Mouse (Mus musculus) forebrain, embryonic 11.5 days (tissue): ENCODE results near the gene Hnrnpu. TPM values are rescaled to one million over a fixed set of nuclear protein-coding genes. Genes with fewer than 3 reads are reported as not detected.

Experiments
- ATAC-seq: fragments of 200-750 bp; cut with Nextera tagmentation; replicated peaks from 2 replicates; pipeline ENCODE4 v1.8.0; 2017; ENCODE audit warnings: moderate TSS enrichment; ENCODE audit not compliant: low FRiP score
- DNase-seq: peaks from one replicate; pipeline ENCODE4 v3.0.0-alpha.2; 2017; ENCODE audit warnings: low spot score
- H3K27ac ChIP-seq: fragments of 300-500 bp; sonication (generic); 2 replicates; pipeline ENCODE4 v1.5.1; 2014; ENCODE audit warnings: low read depth, low read length
- H3K27me3 ChIP-seq: fragments of 300-500 bp; sonication (generic); 2 replicates; pipeline ENCODE4 v1.6.1; 2014; ENCODE audit warnings: mild to moderate bottlenecking, low read length, mixed read lengths; ENCODE audit not compliant: control insufficient read depth, insufficient read depth
- H3K36me3 ChIP-seq: fragments of 300-500 bp; sonication (generic); 2 replicates; pipeline ENCODE4 v1.6.1; 2014; ENCODE audit warnings: mild to moderate bottlenecking, low read length, moderate library complexity, mixed read lengths; ENCODE audit not compliant: control insufficient read depth, insufficient read depth
- H3K4me1 ChIP-seq: fragments of 300-500 bp; sonication (generic); replicated peaks from 2 replicates; pipeline ENCODE4 v1.6.1; 2014; ENCODE audit warnings: low read length, mixed read lengths; ENCODE audit not compliant: control insufficient read depth, insufficient read depth
- H3K4me2 ChIP-seq: fragments of 300-500 bp; sonication (generic); 2 replicates; pipeline ENCODE4 v1.6.1; 2014; ENCODE audit warnings: low read depth, mild to moderate bottlenecking, low read length, moderate library complexity, mixed read lengths; ENCODE audit not compliant: severe bottlenecking
- H3K4me3 ChIP-seq: fragments of 300-500 bp; sonication (generic); 2 replicates; pipeline ENCODE4 v1.5.1; 2014; ENCODE audit warnings: low read depth, low read length
- H3K9ac ChIP-seq: fragments of 300-500 bp; sonication (generic); 2 replicates; pipeline ENCODE4 v1.6.1; 2014; ENCODE audit warnings: low read length
- H3K9me3 ChIP-seq: fragments of 300-500 bp; sonication (generic); 2 replicates; pipeline ENCODE4 v1.6.1; 2016; ENCODE audit warnings: low read length, mixed read lengths; ENCODE audit not compliant: control insufficient read depth
- WGBS: fragments of 180-500 bp; shearing (Covaris S2); extraction: QIAGEN DNeasy Blood & Tissue Kit; methylation state at CpG from one replicate; pipeline ENCODE4 v1.1.7; 2014; 5-methylcytosine and 5-hydroxymethylcytosine counted together
- polyA plus RNA-seq: library from polyadenylated mRNA; unstranded; fragments of >200 nt; fragmentation: Nextera tagmentation; extraction: Ambion mirVana; gene quantifications from 2 replicates; pipeline ENCODE4 v1.2.1, GENCODE M21; 2014

The Hnrnpu gene
- polyA plus RNA-seq, 1 experiment from 2014 or later, result 1,010 TPM

DNA sequence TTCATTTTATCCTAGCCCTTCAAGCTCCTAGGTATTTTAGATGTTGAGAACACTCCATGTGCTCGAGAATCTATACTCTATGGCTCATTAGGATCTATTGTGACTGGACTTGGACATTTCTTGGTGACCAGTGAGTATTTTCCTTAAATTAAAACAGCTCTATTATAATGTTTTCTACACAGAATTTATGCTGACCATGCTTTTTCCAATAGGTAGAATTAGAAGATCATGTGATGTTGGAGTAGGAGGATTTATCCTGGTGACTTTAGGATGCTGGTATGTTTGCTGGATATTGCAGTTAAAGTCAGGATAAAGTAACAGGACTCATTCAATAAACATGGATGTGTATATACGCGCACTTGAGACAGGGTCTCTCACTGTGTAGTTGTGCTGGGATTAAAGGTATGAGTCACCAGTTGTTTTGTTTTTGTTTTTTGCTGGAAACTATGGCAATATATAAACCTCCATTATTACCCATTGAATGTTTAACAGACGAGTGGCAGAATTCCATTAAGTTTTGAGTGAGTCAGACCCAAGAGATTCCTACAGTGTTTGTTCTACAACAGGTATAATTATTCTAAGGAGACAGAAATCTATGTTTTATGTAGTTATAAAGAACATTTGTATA, 15.8 kb downstream of the Hnrnpu start:
- no peak overlapping the region for H3K9ac ChIP-seq

DNA sequence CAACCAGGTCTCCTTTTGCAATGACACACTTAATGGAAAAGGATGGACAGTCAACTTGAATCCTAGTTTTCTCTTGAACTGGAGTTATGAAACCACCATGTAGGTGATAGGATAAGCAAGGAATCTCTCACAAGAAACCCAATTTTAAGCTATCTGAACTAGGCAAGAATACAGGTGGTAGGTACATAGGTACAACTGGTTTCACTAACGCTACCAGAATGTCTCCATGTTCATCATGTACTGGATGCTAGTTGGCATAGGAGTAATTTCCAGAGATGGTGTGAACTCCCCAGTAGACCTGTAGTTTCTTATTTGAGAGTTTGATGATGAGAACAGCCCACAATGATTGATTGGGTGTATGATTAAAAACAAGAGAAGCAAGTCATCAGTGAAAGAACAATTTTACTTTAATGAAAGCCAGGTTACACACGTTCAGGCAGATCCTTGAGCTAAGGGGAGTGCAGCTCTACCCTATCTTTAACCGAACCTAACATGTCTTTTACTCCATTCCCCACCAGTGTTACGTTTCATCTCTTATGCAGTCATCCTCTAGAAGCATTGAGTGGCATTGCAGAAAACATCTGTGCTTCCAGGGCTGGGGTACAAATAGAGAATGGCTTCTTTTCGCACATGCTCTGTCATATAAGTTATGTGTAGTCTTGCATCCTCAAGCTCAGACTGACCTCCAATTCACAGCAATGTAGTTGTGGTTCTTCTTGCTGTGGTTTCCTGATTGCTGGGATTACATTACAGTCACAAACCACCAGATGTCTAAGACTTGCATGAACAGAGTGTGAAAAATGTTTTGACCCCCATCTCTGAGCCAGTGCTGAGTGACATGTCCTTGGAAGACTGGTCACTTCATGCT, 16.6 kb downstream of the Hnrnpu start:
- peaks cover 8% of the 10 kb centered on the region; the same call in 1 of the 2 replicates for H3K36me3 ChIP-seq
- 53% methylated on average over 5 of the region's 5 CpGs for WGBS
- H3K4me3 ChIP-seq, result peak overlapping the region; percentile 59; the same call in 1 of the 2 replicates
- H3K27ac ChIP-seq, result peak overlapping the region; percentile 37
- H3K9me3 ChIP-seq, result no peaks in the 10 kb centered on the region
- no peaks in the 10 kb centered on the region for H3K27me3 ChIP-seq
- peak overlapping the region; percentile 98 for H3K9ac ChIP-seq
- no peak for ATAC-seq
- peak overlapping the region; percentile 66 for H3K4me2 ChIP-seq
- DNase-seq, result no peak
- peaks cover 13% of the 10 kb centered on the region for H3K4me1 ChIP-seq

More for the DNA sequence above, 15.8 kb downstream of the Hnrnpu start:
- Histone ChIP-seq H3K4me2 (no peak overlapping the region; the same call in 1 of the 2 replicates), H3K27ac (no peak overlapping the region), H3K36me3 (peaks cover 8% of the 10 kb centered on the region; the same call in 1 of the 2 replicates), H3K4me1 (peaks cover 13% of the 10 kb centered on the region), H3K27me3 (no peaks in the 10 kb centered on the region), H3K9me3 (no peaks in the 10 kb centered on the region), H3K4me3 (no peak overlapping the region)
- WGBS, result 77% methylated on average over 4 of the region's 4 CpGs
- ATAC-seq (no peak), DNase-seq (no peak)

DNA sequence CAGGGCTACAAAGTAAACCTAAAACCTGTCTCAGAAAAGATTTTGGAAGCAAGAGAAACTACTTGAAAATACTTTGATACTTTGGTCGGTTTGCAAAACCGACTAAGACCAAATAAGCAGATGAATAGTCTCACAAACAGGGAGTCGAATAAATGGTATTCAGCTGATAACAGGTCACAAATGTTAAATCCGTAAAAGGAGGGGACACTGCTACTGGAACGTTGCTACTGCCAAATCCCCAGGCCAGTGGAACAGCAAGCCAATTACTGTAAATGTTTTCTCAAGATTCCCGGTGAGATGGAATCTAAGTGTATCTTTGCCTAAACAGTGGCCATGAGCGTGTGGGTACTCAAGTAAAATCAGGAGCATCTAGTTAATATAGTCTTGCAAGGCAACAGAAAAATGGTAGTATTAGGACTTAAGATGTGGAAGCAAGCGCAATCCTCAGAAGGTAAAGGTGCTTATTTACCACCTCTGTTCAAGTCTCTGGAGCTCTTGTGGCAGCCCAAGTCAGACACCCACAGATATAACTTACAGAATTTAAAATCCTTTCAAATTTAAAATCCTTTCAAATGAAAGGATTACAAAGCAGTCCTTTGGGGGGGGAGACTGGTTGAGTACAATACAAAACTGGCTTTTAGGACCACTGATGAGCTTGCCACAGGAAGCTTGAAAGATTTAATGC, 17.4 kb downstream of the Hnrnpu start:
- Histone ChIP-seq H3K4me2 (peak overlapping the region; percentile 66), H3K27ac (peak overlapping the region; percentile 99), H3K9me3 (no peaks in the 10 kb centered on the region), H3K4me3 (peak overlapping the region; percentile 59), H3K9ac (peak overlapping the region; percentile 98), H3K27me3 (no peaks in the 10 kb centered on the region), H3K36me3 (peaks cover 8% of the 10 kb centered on the region; the same call in 1 of the 2 replicates), H3K4me1 (peaks cover 13% of the 10 kb centered on the region)
- WGBS, result 28% methylated on average over 8 of the region's 8 CpGs
- no peak for DNase-seq
- ATAC-seq, result no peak

DNA sequence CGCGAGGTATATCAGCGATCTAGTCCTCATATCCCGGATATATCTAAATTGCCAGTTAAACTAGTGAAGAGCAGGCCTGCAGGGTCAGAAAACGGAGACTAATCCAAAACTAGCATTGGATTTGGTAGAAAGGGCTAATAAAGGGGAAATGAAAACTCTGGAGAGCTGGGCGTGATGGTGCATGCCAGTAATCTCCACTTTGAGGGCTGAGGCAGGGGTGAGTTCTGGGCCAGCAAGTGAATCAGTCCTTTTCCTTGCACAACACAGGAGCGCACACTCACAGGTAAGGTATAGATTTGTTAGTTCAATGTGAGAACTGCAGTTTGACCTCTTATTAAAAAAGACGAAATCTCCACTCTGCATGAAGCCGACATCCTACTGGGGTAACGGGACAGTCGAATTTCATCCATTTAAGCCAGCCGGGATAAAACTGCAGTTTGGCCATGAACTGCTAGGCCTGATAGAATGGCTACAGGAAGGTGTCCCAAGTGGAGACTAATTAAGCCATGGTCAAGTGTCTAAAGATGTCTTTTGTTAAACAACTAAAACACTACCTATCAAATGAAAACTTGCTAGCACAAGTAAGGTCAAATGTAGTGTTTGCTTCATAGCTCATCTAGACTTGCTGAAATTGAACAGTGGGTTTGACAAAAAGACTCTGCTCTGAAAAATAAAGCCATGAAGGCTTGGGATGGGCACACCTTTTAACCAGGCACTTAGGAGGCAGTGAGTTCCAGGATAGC, 18.1 kb downstream of the Hnrnpu start:
- H3K9ac ChIP-seq, result peak overlapping the region; percentile 98
- DNase-seq (no peak), ATAC-seq (peak; percentile 42)
- H3K4me2 ChIP-seq, result peak overlapping the region; percentile 66
- H3K36me3 ChIP-seq, result peaks cover 8% of the 10 kb centered on the region; the same call in 1 of the 2 replicates
- under 1% methylated on average over 12 of the region's 12 CpGs for WGBS
- no peaks in the 10 kb centered on the region for H3K9me3 ChIP-seq
- H3K4me3 ChIP-seq, result peak overlapping the region; percentile 59
- H3K27me3 ChIP-seq, result no peaks in the 10 kb centered on the region
- H3K27ac ChIP-seq, result peak overlapping the region; percentile 99
- H3K4me1 ChIP-seq, result peaks cover 13% of the 10 kb centered on the region

DNA sequence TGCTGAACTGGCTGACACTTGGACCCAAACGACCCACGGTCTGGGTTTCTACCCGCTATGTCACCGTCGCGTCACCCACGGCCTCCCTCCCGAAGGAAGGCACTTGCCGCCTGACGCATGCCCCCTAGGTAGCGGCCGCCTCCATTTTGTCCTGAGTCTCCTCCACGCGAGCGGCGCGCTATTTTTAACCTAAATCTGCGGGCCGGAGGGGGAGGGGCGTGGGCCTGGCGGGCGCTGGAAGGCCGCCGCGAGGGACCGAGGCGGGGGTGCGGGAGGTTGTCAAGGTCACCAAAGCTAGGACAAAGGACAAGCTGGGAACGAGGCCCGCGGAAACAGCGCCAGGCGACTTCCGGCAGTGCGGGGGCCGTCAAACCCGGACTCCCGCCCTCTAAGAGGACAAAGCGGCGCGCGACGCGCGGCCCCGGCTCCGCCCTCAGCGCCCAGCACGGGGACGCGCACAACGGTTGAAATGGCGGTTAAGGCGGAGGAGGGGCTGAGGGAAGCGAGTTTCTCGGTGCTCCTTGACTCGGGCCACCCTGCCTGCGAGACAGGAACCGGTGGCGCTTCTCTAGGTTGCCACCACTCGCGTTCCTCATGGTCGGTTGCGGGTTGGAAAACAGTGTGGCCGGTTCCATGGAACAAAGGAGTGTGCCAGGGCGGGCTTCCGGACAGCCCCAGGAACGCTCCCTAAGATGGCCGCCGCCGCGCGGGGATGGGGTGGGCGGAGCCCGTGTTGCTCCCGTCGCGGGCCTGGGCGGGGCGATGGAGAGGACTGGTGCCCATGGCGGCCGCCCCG, 19.0 kb downstream of the Hnrnpu start, which contains the start of gene Cox20:
Cox20 (plus strand) TSS at position 742 of the 796 bp plus-strand sequence.
- peak within 1 kb of the TSS; percentile 98 for H3K9ac ChIP-seq
- under 1% methylated on average over 80 of the region's 83 CpGs for WGBS
- ATAC-seq, result peak; percentile 95

DNA sequence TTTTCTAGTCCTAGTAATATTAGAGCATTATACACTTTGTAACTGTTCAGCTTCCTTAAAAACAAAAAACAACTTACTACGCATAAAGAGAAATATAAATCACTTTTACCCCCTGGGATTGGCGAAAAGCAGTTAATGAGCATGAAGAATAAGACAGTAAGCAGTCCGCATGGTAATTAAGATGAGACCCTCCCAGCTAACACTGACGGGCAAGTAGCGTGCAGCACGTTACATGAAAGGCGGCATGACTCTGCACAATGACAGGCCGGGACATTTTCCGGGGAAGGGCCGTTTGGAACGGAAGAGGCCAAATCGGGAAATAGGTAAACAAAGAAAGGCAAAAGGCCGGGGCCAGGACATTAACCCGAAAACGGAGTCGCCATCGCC, 19.6 kb downstream of the Hnrnpu start:
- whole genome bisulfite sequencing, result under 1% methylated on average over 17 of the region's 17 CpGs
- no peak for DNase-seq
- H3K27ac ChIP-seq, result peak overlapping the region; percentile 99
- peaks cover 13% of the 10 kb centered on the region for H3K4me1 ChIP-seq
- H3K9me3 ChIP-seq, result no peaks in the 10 kb centered on the region
- H3K27me3 ChIP-seq, result no peaks in the 10 kb centered on the region
- peak overlapping the region; percentile 98 for H3K9ac ChIP-seq
- peak overlapping the region; percentile 66 for H3K4me2 ChIP-seq
- peaks cover 5% of the 10 kb centered on the region; the same call in 1 of the 2 replicates for H3K36me3 ChIP-seq
- H3K4me3 ChIP-seq, result peak overlapping the region; percentile 59
- ATAC-seq, result peak; percentile 75

More for the DNA sequence above, 19.0 kb downstream of the Hnrnpu start, which contains the start of gene Cox20:
- H3K4me3 ChIP-seq, result peak within 1 kb of the TSS; percentile 59
- peak within 1 kb of the TSS; percentile 66 for H3K4me2 ChIP-seq
- no peaks in the 10 kb centered on the region for H3K27me3 ChIP-seq
- H3K27ac ChIP-seq, result peak within 1 kb of the TSS; percentile 99
- peaks cover 13% of the 10 kb centered on the region for H3K4me1 ChIP-seq
- peak; percentile 98 for DNase-seq
- H3K9me3 ChIP-seq, result no peaks in the 10 kb centered on the region
- peaks cover 8% of the 10 kb centered on the region; the same call in 1 of the 2 replicates for H3K36me3 ChIP-seq

DNA sequence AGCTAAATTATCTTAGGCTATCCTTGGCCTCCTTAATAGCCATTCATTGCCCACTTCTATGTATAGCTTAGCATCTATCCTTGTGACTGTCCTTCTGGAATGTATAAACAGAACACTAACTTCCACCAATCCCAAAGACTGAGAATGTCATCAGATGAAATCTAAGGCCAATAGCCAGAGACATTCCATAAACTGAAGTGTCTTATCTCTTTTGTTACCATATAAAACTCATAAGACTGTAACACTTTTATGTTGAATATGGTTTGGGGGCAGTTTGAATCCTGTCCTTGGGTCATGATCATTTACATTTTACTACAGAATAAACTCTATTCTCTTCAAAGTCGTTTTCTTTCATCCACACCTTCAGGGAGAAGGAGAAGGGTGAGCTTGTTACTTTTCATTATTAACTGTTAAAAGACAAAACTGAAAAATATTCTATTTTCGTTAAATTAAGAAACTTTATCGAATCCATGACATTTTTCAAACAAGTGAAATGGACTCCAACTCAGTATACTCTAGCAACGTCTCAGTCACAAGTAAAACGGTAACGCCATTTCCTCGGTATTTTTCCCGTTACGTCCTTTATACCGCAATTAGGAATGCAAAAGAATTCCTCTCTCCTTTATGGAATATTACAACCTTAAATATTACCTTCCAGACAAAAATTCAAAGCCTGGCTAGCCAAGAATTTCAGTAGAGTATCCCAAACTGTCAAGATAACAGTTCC, 20.2 kb downstream of the Hnrnpu start:
- no peak for ATAC-seq
- H3K9ac ChIP-seq, result peak overlapping the region; percentile 98; the same call in 1 of the 2 replicates
- no peak for DNase-seq

More for the DNA sequence above, 20.2 kb downstream of the Hnrnpu start:
- Histone ChIP-seq H3K4me2 (peak overlapping the region; percentile 66), H3K4me3 (peak overlapping the region; percentile 59), H3K36me3 (peaks cover under 1% of the 10 kb centered on the region; the same call in 1 of the 2 replicates), H3K9me3 (no peaks in the 10 kb centered on the region), H3K4me1 (peaks cover 13% of the 10 kb centered on the region), H3K27me3 (no peaks in the 10 kb centered on the region), H3K27ac (peak overlapping the region; percentile 99)
- WGBS, result 66% methylated on average over 10 of the region's 10 CpGs
